Mouse (Mus musculus) hindbrain, embryonic 15.5 days (tissue): ENCODE results near the gene Otof. TPM values are rescaled to one million over a fixed set of nuclear protein-coding genes. Genes with fewer than 3 reads are reported as not detected.
A peak's percentile ranks its signal among the peaks of the same experiment; 100 is the strongest.

Experiments
- ATAC-seq: fragments of 200-750 bp; cut with Nextera tagmentation; 2 replicates; pipeline ENCODE4 v1.8.0; 2017; ENCODE audit warnings: low read depth, moderate number of reproducible peaks, moderate TSS enrichment; ENCODE audit not compliant: low FRiP score
- H3K27ac ChIP-seq: fragments of 300-500 bp; sonication (generic); replicated peaks from 2 replicates; pipeline ENCODE4 v1.5.1; 2015; ENCODE audit warnings: mild to moderate bottlenecking, inconsistent platforms
- H3K27me3 ChIP-seq: fragments of 300-500 bp; sonication (generic); 2 replicates; pipeline ENCODE4 v1.6.1; 2015; ENCODE audit warnings: control low read depth, inconsistent platforms
- H3K36me3 ChIP-seq: fragments of 300-500 bp; sonication (generic); 2 replicates; pipeline ENCODE4 v1.6.1; 2015; ENCODE audit warnings: control low read depth, inconsistent platforms
- H3K4me1 ChIP-seq: fragments of 300-500 bp; sonication (generic); replicated peaks from 2 replicates; pipeline ENCODE4 v1.6.1; 2015; ENCODE audit warnings: control low read depth, inconsistent platforms
- H3K4me2 ChIP-seq: fragments of 300-500 bp; sonication (generic); 2 replicates; pipeline ENCODE4 v1.6.1; 2015; ENCODE audit warnings: moderate library complexity, mild to moderate bottlenecking, inconsistent platforms
- H3K4me3 ChIP-seq: fragments of 300-500 bp; sonication (generic); 2 replicates; pipeline ENCODE4 v1.5.1; 2015; ENCODE audit warnings: mild to moderate bottlenecking, inconsistent platforms
- H3K9ac ChIP-seq: fragments of 300-500 bp; sonication (generic); 2 replicates; pipeline ENCODE4 v1.6.1; 2015; ENCODE audit warnings: inconsistent platforms
- H3K9me3 ChIP-seq: fragments of 300-500 bp; sonication (generic); 2 replicates; pipeline ENCODE4 v1.6.1; 2016; ENCODE audit warnings: control low read depth, inconsistent platforms
- WGBS: fragments of 180-500 bp; shearing (Covaris S2); methylation state at CpG from one replicate; pipeline ENCODE4 v1.1.7; 2015; 5-methylcytosine and 5-hydroxymethylcytosine counted together
- polyA plus RNA-seq: library from polyadenylated mRNA; unstranded; fragments of >200 nt; fragmentation: Nextera tagmentation; extraction: Ambion mirVana; gene quantifications from 2 replicates; pipeline ENCODE4 v1.2.1, GENCODE M21; 2015

Gene Otof
- polyA plus RNA-seq: 6.8 and 7.9 TPM in 2 replicates

DNA sequence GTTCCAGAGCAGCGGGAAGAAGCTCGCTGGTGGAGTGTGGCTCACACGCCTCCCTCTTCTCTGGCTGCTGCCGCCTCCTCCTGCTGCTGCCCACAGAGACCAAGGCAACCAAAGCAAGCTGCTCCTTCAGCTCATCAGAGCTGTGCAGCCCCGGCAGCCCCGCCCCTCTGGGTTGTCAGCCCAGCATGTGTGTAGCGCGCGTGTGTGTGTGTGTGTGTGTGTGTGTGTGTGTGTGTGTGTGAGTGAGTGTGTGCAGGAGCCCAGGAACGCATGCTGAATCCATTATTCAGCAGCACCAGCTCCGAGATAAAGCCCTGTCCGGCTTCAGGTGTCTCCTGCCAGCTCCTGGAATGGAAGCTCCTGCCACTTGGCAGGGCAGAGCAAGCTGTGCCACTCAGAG lies at the start of gene Otof:
Otof (minus strand) TSS at position 112 of the 400 bp plus-strand sequence.
- Histone ChIP-seq H3K27ac (peak within 1 kb of the TSS; percentile 56), H3K27me3 (no peaks in the 10 kb centered on the region), H3K9ac (peak within 1 kb of the TSS; percentile 34), H3K9me3 (no peaks in the 10 kb centered on the region), H3K36me3 (no peaks in the 10 kb centered on the region), H3K4me2 (peak within 1 kb of the TSS; percentile 46), H3K4me1 (peaks cover 38% of the 10 kb centered on the region), H3K4me3 (peak within 1 kb of the TSS; percentile 23)
- ATAC-seq: peak; percentile 69
- 7% methylated on average over 12 of the region's 12 CpGs for WGBS

DNA sequence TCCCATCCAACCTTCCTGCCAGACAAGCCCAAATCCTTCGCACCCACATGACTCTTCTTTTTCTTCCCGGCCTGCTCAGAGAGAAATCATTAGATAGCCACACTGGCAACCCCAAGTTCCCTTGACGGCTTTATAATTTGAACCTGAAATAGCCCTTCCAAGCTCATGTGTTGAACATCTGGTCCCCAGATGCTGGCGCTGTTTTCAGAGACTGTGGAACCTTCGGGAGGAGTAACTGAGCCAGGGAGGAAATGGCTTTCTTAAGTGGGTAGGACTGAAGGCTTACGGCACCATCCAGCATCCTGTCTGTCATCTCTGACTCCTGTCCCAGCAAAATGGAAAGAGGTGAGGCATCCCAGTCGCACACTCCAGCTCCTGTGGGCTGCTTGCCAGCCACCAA lies 35.6 kb upstream of the Otof start:
- Histone ChIP-seq H3K27ac (no peak overlapping the region), H3K36me3 (no peaks in the 10 kb centered on the region), H3K27me3 (no peaks in the 10 kb centered on the region), H3K9ac (no peak overlapping the region), H3K9me3 (no peaks in the 10 kb centered on the region), H3K4me3 (no peak overlapping the region), H3K4me1 (no peaks in the 10 kb centered on the region), H3K4me2 (no peak overlapping the region)
- ATAC-seq: no peak
- WGBS: 78% methylated on average over 7 of the region's 7 CpGs

DNA sequence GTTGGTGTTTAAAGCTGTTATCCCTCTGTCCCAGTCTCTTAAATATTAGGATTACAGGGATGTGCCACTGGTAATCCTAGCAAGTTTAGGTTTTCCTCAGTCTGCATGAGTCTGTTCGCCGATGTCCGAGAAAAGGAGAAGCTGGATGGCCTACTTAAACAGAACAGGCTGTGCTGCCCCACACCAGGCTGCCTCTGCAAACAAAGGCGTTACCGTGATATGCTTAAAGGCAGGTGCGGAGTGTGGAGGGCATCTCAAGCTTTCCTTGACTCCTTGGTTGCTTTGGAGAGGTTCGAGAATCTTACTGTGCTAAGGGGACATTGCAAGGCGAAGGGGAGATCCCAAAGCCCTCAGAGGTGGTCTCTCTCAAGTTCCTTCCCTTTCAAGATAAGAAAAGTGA lies 35.1 kb upstream of the Otof start:
- H3K4me2 ChIP-seq: no peak overlapping the region
- no peak overlapping the region for H3K27ac ChIP-seq
- H3K4me3 ChIP-seq: no peak overlapping the region
- H3K4me1 ChIP-seq: no peaks in the 10 kb centered on the region
- no peaks in the 10 kb centered on the region for H3K9me3 ChIP-seq
- WGBS: 86% methylated on average over 8 of the region's 8 CpGs
- no peak for ATAC-seq
- no peaks in the 10 kb centered on the region for H3K27me3 ChIP-seq
- H3K36me3 ChIP-seq: no peaks in the 10 kb centered on the region
- H3K9ac ChIP-seq: no peak overlapping the region

DNA sequence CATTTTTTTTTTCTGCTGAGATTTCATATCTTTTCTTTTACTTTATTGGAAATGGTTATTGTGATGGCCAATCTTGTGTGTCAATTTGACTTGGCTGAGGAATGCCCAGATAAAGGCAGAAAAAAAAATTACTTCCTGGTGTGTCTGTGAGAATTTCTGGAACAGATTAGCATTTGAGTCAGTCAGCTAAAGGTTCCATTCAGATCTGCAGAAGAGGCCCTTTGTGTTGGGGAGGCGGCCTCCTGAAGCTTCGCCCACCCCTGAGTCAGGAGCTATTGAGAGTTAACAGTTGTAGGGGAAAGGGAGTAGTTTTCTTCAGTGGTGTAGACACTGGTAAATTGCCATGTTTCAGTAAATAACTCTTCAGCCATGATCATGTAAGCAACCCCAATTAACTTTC lies 33.6 kb upstream of the Otof start:
- no peak for ATAC-seq
- H3K36me3 ChIP-seq: no peaks in the 10 kb centered on the region
- no peak overlapping the region for H3K4me3 ChIP-seq
- no peak overlapping the region for H3K27ac ChIP-seq
- H3K4me1 ChIP-seq: no peaks in the 10 kb centered on the region
- 49% methylated on average over 2 of the region's 2 CpGs for WGBS
- H3K9ac ChIP-seq: no peak overlapping the region
- H3K4me2 ChIP-seq: no peak overlapping the region
- no peaks in the 10 kb centered on the region for H3K27me3 ChIP-seq
- H3K9me3 ChIP-seq: no peaks in the 10 kb centered on the region

DNA sequence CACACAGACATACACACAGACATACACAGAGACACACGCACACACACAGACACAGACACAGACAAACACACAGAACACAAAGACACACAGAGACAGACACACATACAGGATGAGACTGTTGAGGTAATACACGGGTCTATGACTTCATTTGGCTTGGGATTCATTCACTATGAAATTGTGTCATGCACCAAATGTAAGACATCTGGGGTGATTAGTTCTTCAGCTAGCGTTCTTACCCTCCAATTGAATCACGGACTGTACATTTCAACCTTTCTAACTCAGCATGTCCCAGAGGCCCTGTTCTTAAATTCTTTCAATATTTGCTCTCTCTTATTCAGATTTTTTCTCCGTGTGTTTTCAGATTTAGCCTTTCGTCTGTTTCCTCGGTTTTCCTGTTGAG lies 32.9 kb upstream of the Otof start:
- ATAC-seq: no peak
- Histone ChIP-seq H3K9me3 (no peaks in the 10 kb centered on the region), H3K4me1 (no peaks in the 10 kb centered on the region), H3K4me3 (no peak overlapping the region), H3K27ac (no peak overlapping the region), H3K9ac (no peak overlapping the region), H3K36me3 (no peaks in the 10 kb centered on the region), H3K4me2 (no peak overlapping the region), H3K27me3 (no peaks in the 10 kb centered on the region)
- WGBS: 87% methylated on average over 7 of the region's 7 CpGs

DNA sequence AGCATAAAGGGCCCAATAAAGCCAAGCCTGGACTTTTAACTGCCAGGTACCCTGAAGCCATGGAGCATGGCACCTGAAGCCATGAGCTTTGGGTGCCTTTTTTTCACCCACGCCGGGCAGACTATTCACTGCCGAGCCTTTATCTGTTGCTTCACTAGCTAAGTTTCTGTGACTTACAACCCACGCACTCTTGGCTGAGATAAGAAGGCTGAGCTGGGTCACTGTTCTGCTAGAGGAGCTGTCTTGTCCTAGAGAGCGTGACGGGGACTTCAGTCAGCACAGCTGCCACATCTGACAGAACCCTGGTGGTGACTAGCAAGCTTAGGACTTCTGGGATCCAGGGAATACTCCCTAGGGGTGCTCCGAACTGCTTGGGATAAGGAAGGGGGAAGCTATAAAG lies 32.0 kb upstream of the Otof start:
- Histone ChIP-seq H3K36me3 (no peaks in the 10 kb centered on the region), H3K4me3 (no peak overlapping the region), H3K4me2 (no peak overlapping the region), H3K9me3 (no peaks in the 10 kb centered on the region), H3K4me1 (no peaks in the 10 kb centered on the region), H3K27ac (no peak overlapping the region), H3K9ac (no peak overlapping the region), H3K27me3 (no peaks in the 10 kb centered on the region)
- WGBS: 85% methylated on average over 7 of the region's 7 CpGs
- no peak for ATAC-seq

DNA sequence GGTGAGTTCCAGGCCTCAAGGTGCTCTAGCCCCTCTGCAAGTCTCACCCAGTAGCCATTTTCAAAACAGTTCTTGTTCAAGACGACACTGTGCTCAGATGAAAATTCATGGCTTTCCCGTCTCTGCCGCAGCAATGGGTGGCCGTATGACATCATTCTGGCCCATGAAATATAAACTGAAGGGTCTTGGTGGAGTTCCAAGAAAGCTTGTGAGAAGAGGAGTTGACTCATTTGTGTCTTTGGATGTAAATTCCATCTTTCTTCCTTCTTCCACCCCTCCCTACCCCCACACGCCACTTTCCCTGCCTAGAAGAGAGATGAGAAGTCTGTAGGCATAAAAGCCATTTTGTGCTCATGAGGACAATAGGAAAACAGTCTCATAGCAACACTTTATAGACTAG lies 29.1 kb upstream of the Otof start:
- no peak overlapping the region for H3K4me3 ChIP-seq
- no peaks in the 10 kb centered on the region for H3K27me3 ChIP-seq
- no peak overlapping the region for H3K27ac ChIP-seq
- WGBS: 83% methylated on average over 5 of the region's 5 CpGs
- no peak for ATAC-seq
- no peak overlapping the region for H3K4me2 ChIP-seq
- H3K9ac ChIP-seq: no peak overlapping the region
- H3K4me1 ChIP-seq: no peaks in the 10 kb centered on the region
- no peaks in the 10 kb centered on the region for H3K9me3 ChIP-seq
- no peaks in the 10 kb centered on the region for H3K36me3 ChIP-seq

DNA sequence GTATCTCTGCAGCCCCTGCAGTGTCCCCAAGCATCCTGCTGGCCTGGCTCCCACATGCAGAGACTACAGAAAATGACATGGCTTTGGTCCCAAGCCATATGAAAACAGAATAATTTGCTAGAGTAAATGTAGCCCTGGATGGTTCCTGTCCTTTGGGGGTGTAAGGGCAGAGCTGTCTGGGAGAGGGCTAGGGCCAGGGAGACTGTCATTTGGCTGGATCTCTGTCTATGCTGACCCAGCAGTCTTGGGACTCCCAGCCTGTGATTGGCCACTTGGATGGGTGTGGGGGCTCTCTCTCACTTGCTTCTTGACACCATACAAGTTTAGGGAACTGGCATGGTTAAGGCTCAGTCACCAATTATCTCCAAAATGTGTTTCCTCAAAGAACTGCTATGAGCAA lies 28.5 kb upstream of the Otof start:
- H3K4me2 ChIP-seq: no peak overlapping the region
- H3K9ac ChIP-seq: no peak overlapping the region
- H3K4me3 ChIP-seq: no peak overlapping the region
- no peaks in the 10 kb centered on the region for H3K36me3 ChIP-seq
- ATAC-seq: no peak
- H3K27me3 ChIP-seq: no peaks in the 10 kb centered on the region
- H3K27ac ChIP-seq: no peak overlapping the region
- no peaks in the 10 kb centered on the region for H3K4me1 ChIP-seq
- no peaks in the 10 kb centered on the region for H3K9me3 ChIP-seq

DNA sequence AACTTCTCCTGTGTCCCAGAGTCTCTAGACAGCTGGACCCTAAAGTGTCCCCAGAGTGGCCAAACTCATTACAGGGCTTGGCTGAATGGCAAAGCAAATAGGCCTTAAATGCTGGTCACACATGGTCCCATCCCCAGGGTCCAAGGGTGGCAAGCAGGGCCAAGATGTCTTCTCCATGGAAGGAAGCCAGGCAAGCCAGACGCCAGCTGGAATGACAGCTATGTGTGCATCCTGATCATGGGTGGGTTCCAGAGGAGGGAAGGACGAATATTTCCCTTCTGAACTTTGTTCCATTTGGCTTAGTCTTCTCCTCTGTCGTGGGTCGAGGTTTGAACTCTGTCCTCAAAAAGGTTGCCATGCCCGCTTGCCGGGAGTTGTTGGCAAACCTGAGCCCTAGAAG lies 23.4 kb upstream of the Otof start:
- no peak overlapping the region for H3K4me2 ChIP-seq
- H3K36me3 ChIP-seq: no peaks in the 10 kb centered on the region
- H3K4me1 ChIP-seq: no peaks in the 10 kb centered on the region
- no peaks in the 10 kb centered on the region for H3K27me3 ChIP-seq
- H3K9ac ChIP-seq: no peak overlapping the region
- no peaks in the 10 kb centered on the region for H3K9me3 ChIP-seq
- no peak overlapping the region for H3K27ac ChIP-seq
- 71% methylated on average over 6 of the region's 6 CpGs for WGBS
- H3K4me3 ChIP-seq: no peak overlapping the region
- no peak for ATAC-seq

DNA sequence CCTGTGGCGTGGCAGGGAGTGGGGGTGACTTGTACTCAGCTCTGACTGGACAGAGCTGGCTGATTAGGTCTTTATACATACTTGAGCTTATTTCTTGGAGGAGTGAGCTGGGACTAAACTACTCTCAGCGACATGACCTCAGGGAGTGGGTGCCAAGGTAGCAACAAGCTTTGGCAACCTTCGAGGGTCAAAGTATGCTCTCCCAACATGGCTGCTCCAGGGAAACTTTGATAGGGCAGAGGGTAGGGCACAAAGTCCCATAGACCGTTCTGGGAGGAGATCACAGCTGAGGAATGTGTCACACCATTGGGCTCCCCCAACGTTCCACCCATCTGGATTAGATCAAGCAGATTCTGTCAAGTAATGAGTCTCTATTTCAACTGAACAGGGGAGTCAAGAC lies 22.9 kb upstream of the Otof start:
- H3K9ac ChIP-seq: no peak overlapping the region
- no peak overlapping the region for H3K27ac ChIP-seq
- no peak overlapping the region for H3K4me2 ChIP-seq
- H3K4me3 ChIP-seq: no peak overlapping the region
- no peaks in the 10 kb centered on the region for H3K36me3 ChIP-seq
- no peaks in the 10 kb centered on the region for H3K9me3 ChIP-seq
- no peak for ATAC-seq
- H3K4me1 ChIP-seq: no peaks in the 10 kb centered on the region
- WGBS: 81% methylated on average over 5 of the region's 5 CpGs
- H3K27me3 ChIP-seq: no peaks in the 10 kb centered on the region

DNA sequence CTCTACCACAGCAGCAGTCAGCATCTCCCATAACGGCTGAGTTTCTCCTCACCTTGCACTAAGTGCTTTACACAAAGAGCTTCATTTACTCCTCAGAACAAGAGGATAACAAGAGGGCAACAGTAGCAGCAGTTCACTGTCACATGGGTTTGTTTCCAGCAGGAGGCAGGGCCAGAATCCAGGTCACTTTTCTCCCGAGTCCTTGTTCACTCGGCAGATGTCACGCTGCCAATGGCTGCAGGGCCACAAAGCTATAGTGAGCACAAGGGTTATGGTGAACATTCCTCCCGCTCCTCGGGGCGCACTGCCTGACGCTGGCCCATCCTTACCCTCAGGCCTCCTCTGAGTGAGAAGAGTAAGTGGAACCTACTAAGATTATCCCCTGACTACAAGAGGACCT lies 21.8 kb upstream of the Otof start:
- H3K9ac ChIP-seq: no peak overlapping the region
- H3K4me2 ChIP-seq: no peak overlapping the region
- H3K27ac ChIP-seq: no peak overlapping the region
- H3K9me3 ChIP-seq: no peaks in the 10 kb centered on the region
- no peaks in the 10 kb centered on the region for H3K36me3 ChIP-seq
- H3K4me1 ChIP-seq: no peaks in the 10 kb centered on the region
- H3K27me3 ChIP-seq: no peaks in the 10 kb centered on the region
- no peak for ATAC-seq
- 73% methylated on average over 8 of the region's 8 CpGs for WGBS
- no peak overlapping the region for H3K4me3 ChIP-seq

DNA sequence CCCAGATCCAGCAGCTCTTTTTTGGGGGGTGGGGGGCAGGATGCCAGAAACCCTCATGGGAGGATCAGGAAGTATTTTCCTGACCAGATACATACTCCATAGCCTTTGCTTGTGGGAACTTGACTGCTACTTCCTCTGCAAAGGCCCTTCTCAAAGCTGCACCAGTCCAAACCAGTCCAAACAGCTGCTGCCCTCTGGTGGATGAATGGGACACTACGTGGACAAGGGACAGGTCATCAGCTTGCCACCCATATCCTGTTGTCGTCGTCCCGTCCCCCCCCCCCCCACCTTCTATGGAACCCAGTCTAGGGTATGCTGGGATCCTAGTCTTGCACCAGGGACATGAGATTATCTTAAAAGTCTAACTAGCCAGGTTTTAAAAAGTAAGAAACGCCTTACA lies 20.6 kb upstream of the Otof start:
- ATAC-seq: peak; percentile 79; the same call in 1 of the 2 replicates
- Histone ChIP-seq H3K9ac (no peak overlapping the region), H3K9me3 (no peaks in the 10 kb centered on the region), H3K4me3 (no peak overlapping the region), H3K36me3 (no peaks in the 10 kb centered on the region), H3K27ac (no peak overlapping the region), H3K27me3 (no peaks in the 10 kb centered on the region), H3K4me1 (no peaks in the 10 kb centered on the region), H3K4me2 (no peak overlapping the region)
- 26% methylated on average over 3 of the region's 5 CpGs for WGBS

DNA sequence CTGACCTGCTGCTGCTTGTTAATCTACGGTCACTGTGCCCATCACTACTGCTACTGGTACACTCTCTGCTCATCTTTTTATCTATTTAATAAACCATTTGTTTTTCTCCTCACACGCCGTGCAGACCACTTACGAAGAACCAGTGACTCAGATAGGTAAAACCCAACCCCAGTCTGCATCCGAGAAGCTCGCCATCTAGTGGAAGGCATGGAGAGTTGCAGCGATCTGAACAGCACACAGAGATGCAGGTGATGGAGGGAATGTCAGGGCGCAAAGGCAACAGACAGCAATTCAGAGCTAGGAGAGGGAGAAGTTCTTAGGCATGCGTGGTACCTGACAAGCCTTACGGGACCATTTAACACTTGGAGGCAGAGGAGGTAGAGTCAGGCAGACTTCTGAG lies 14.8 kb upstream of the Otof start:
- no peaks in the 10 kb centered on the region for H3K4me1 ChIP-seq
- H3K9me3 ChIP-seq: no peaks in the 10 kb centered on the region
- no peak for ATAC-seq
- no peak overlapping the region for H3K9ac ChIP-seq
- H3K27me3 ChIP-seq: no peaks in the 10 kb centered on the region
- H3K4me3 ChIP-seq: no peak overlapping the region
- no peak overlapping the region for H3K27ac ChIP-seq
- no peak overlapping the region for H3K4me2 ChIP-seq
- WGBS: 41% methylated on average over 10 of the region's 10 CpGs
- no peaks in the 10 kb centered on the region for H3K36me3 ChIP-seq
